Mouse (Mus musculus) T-helper 1 cell (primary cell): ENCODE measurements around the gene Rgl1.

ENCODE experiments used
- in situ Hi-C: fragments of 300-600 bp; cut with MboI, MseI; formaldehyde crosslinking; loops from one replicate; pipeline ENCODE4 v1.15.1; 2025; ENCODE audit warnings: high pct_unique_total_duplicates

Rgl1 gene

GRCm38 (mm10) chr1:152589331-152589935 lies 176.7 kb downstream of the Rgl1 start:
- in situ Hi-C loops = no loop called here

- in situ Hi-C loops = no loop called here
Observed at GRCm38 (mm10) chr1:152587431-152587830, 178.7 kb downstream of the Rgl1 start.

GRCm38 (mm10) chr1:152585385-152585984 lies 180.7 kb downstream of the Rgl1 start:
- in situ Hi-C loops = no loop called here

- in situ Hi-C loops = no loop called here
Observed at GRCm38 (mm10) chr1:152584933-152585332, 181.2 kb downstream of the Rgl1 start.

GRCm38 (mm10) chr1:152581127-152581905 lies 184.8 kb downstream of the Rgl1 start:
- in situ Hi-C loops = no loop called here

- in situ Hi-C loops = no loop called here
Observed at GRCm38 (mm10) chr1:152578944-152579343, 187.2 kb downstream of the Rgl1 start.

GRCm38 (mm10) chr1:152578108-152578721 lies 187.9 kb downstream of the Rgl1 start:
- in situ Hi-C loops = no loop called here

GRCm38 (mm10) chr1:152576614-152577144 lies 189.5 kb downstream of the Rgl1 start:
- in situ Hi-C loops = no loop called here

GRCm38 (mm10) chr1:152575096-152575495 lies 191.1 kb downstream of the Rgl1 start:
- in situ Hi-C loops = no loop called here

- in situ Hi-C loops = no loop called here
Observed at GRCm38 (mm10) chr1:152573470-152574059, 192.6 kb downstream of the Rgl1 start.

GRCm38 (mm10) chr1:152572755-152573469 lies 193.2 kb downstream of the Rgl1 start:
- in situ Hi-C loops = no loop called here

GRCm38 (mm10) chr1:152571340-152571739 lies 194.8 kb downstream of the Rgl1 start:
- in situ Hi-C loops = no loop called here

- in situ Hi-C loops = no loop called here
Observed at GRCm38 (mm10) chr1:152570681-152571080, 195.5 kb downstream of the Rgl1 start.

GRCm38 (mm10) chr1:152563282-152563681 lies 202.9 kb downstream of the Rgl1 start:
- in situ Hi-C loops = no loop called here

- in situ Hi-C loops = no loop called here
Observed at GRCm38 (mm10) chr1:152562877-152563276, 203.3 kb downstream of the Rgl1 start.

- in situ Hi-C loops = no loop called here
Observed at GRCm38 (mm10) chr1:152560477-152560876, 205.7 kb downstream of the Rgl1 start.

GRCm38 (mm10) chr1:152556576-152557281 lies 209.4 kb downstream of the Rgl1 start:
- in situ Hi-C loops = no loop called here

- in situ Hi-C loops = no loop called here
Observed at GRCm38 (mm10) chr1:152555944-152556573, 210.1 kb downstream of the Rgl1 start.

- in situ Hi-C loops = no loop called here
Observed at GRCm38 (mm10) chr1:152553912-152554547, 212.1 kb downstream of the Rgl1 start.
